Mouse (Mus musculus) hindbrain, embryonic 12.5 days (tissue): ENCODE results near the gene Cpeb1. TPM values are rescaled to one million over a fixed set of nuclear protein-coding genes. Genes with fewer than 3 reads are reported as not detected.

ENCODE experiments used
- ATAC-seq: fragments of 200-750 bp; cut with Nextera tagmentation; 2 replicates; pipeline ENCODE4 v1.8.0; 2017; ENCODE audit warnings: moderate TSS enrichment; ENCODE audit not compliant: low FRiP score
- H3K27ac ChIP-seq: fragments of 300-500 bp; sonication (generic); 2 replicates; pipeline ENCODE4 v1.5.1; 2016; ENCODE audit warnings: mild to moderate bottlenecking
- H3K27me3 ChIP-seq: fragments of 300-500 bp; sonication (generic); 2 replicates; pipeline ENCODE4 v1.6.1; 2016; ENCODE audit warnings: mild to moderate bottlenecking
- H3K36me3 ChIP-seq: fragments of 300-500 bp; sonication (generic); 2 replicates; pipeline ENCODE4 v1.6.1; 2016; ENCODE audit warnings: mild to moderate bottlenecking
- H3K4me1 ChIP-seq: fragments of 300-500 bp; sonication (generic); 2 replicates; pipeline ENCODE4 v1.6.1; 2016
- H3K4me2 ChIP-seq: fragments of 300-500 bp; sonication (generic); replicated peaks from 2 replicates; pipeline ENCODE4 v1.6.1; 2016; ENCODE audit warnings: mild to moderate bottlenecking
- H3K4me3 ChIP-seq: fragments of 300-500 bp; sonication (generic); 2 replicates; pipeline ENCODE4 v1.5.1; 2016; ENCODE audit warnings: mild to moderate bottlenecking
- H3K9ac ChIP-seq: fragments of 300-500 bp; sonication (generic); 2 replicates; pipeline ENCODE4 v1.6.1; 2016; ENCODE audit warnings: mild to moderate bottlenecking, moderate library complexity
- H3K9me3 ChIP-seq: fragments of 300-500 bp; sonication (generic); replicated peaks from 2 replicates; pipeline ENCODE4 v1.6.1; 2016; ENCODE audit warnings: mild to moderate bottlenecking
- WGBS: fragments of 180-500 bp; shearing (Covaris S2); methylation state at CpG from one replicate; pipeline ENCODE4 v1.1.7; 2016; 5-methylcytosine and 5-hydroxymethylcytosine counted together
- polyA plus RNA-seq: library from polyadenylated mRNA; unstranded; fragments of >200 nt; fragmentation: Nextera tagmentation; extraction: Ambion mirVana; gene quantifications from 2 replicates; pipeline ENCODE4 v1.2.1, GENCODE M21; 2016

The Cpeb1 gene
- polyA plus RNA-seq, 1 experiment from 2014 or later = 2.5 TPM

DNA sequence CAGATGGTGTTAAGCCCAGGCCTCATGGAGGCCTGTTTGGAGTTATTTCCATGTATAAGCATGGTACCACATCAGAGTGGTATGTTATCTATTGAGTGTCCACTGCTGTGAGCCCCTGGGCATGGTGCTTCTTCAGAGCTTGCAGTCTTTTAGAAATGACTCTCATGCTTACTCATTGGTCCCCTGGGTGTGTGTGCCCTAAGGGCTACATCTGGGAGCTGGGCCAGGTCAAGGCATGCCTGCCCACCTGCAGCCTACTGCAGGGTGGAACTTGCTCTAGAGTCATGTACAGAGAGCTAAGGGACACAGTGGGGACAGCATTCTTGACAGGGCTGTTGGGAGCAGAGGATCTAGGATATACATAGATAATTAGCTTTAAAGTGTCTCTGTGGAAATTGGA, 143.7 kb downstream of the Cpeb1 start:
- Histone ChIP-seq H3K9me3 (no peaks in the 10 kb centered on the region), H3K27ac (no peak overlapping the region), H3K27me3 (no peaks in the 10 kb centered on the region), H3K36me3 (no peaks in the 10 kb centered on the region), H3K9ac (no peak overlapping the region), H3K4me1 (no peaks in the 10 kb centered on the region), H3K4me2 (no peak overlapping the region), H3K4me3 (no peak overlapping the region)
- ATAC-seq = no peak

DNA sequence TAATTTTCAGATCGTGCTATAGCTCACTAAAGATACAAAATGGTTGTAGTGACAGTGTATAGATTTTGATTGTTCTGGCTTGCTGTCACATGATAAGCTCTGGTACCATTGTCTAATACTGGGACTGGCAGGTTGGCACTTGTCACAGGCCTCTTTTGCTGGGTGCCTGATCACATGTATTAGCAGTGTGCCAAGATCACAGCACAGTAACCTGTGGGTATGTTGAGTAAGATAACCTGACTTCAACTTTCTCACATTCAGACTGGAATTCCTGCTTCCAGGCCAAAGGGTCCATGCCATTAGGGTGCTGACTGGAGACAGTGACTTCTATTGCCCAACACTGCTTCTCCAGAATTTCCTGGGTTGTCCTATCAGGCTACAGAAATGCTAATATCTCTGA, 144.1 kb downstream of the Cpeb1 start:
- no peaks in the 10 kb centered on the region for H3K27me3 ChIP-seq
- no peaks in the 10 kb centered on the region for H3K4me1 ChIP-seq
- H3K9ac ChIP-seq = no peak overlapping the region
- no peak overlapping the region for H3K4me3 ChIP-seq
- WGBS = 93% methylated on average over 1 of the region's 1 CpGs
- no peaks in the 10 kb centered on the region for H3K36me3 ChIP-seq
- no peak overlapping the region for H3K27ac ChIP-seq
- no peaks in the 10 kb centered on the region for H3K9me3 ChIP-seq
- H3K4me2 ChIP-seq = no peak overlapping the region
- no peak for ATAC-seq

DNA sequence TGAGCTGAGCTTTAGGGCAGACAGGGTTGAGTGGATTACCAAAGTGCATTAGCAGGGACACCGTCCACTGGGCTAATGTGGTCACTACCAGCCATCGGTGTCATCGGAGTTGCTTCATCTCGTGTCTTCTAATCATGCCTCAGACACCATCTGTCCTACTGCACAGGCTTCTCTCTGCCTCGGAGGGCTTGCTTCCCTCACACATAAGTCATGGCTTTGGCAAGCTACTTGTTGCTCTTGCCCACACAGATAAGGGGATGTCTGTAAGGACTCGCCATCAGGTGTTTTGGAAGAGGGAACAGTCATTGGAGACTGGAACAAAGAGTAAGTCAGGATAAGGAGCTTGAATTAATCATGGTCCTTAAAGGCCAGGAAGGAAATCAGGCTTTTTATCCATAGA, 146.0 kb downstream of the Cpeb1 start:
- no peaks in the 10 kb centered on the region for H3K9me3 ChIP-seq
- no peaks in the 10 kb centered on the region for H3K27me3 ChIP-seq
- ATAC-seq = no peak
- no peak overlapping the region for H3K4me3 ChIP-seq
- no peak overlapping the region for H3K27ac ChIP-seq
- WGBS = 94% methylated on average over 6 of the region's 6 CpGs
- no peak overlapping the region for H3K9ac ChIP-seq
- H3K4me1 ChIP-seq = no peaks in the 10 kb centered on the region
- H3K36me3 ChIP-seq = no peaks in the 10 kb centered on the region
- no peak overlapping the region for H3K4me2 ChIP-seq

- no peaks in the 10 kb centered on the region for H3K36me3 ChIP-seq
- no peak overlapping the region for H3K4me2 ChIP-seq
- no peaks in the 10 kb centered on the region for H3K27me3 ChIP-seq
- 73% methylated on average over 8 of the region's 8 CpGs for WGBS
- H3K9me3 ChIP-seq = no peaks in the 10 kb centered on the region
- no peak overlapping the region for H3K4me3 ChIP-seq
- no peaks in the 10 kb centered on the region for H3K4me1 ChIP-seq
- H3K27ac ChIP-seq = no peak overlapping the region
- no peak overlapping the region for H3K9ac ChIP-seq
- no peak for ATAC-seq
These were observed 147.5 kb downstream of the Cpeb1 start for GRCm38 (mm10) chr7:81307735-81308134.

GRCm38 (mm10) chr7:81304675-81305074, 150.6 kb downstream of the Cpeb1 start:
- no peak for ATAC-seq
- Histone ChIP-seq H3K9ac (no peak overlapping the region), H3K9me3 (no peaks in the 10 kb centered on the region), H3K4me3 (no peak overlapping the region), H3K4me2 (no peak overlapping the region), H3K27me3 (no peaks in the 10 kb centered on the region; the same call in 1 of the 2 replicates), H3K27ac (no peak overlapping the region), H3K36me3 (no peaks in the 10 kb centered on the region), H3K4me1 (0 out of 2 replicates have a peak, but pooled peaks cover 5% of the 10 kb centered on the region)
- 94% methylated on average over 5 of the region's 5 CpGs for WGBS

- Histone ChIP-seq H3K36me3 (no peaks in the 10 kb centered on the region), H3K27ac (no peak overlapping the region), H3K27me3 (no peaks in the 10 kb centered on the region; the same call in 1 of the 2 replicates), H3K4me3 (no peak overlapping the region), H3K9ac (no peak overlapping the region), H3K9me3 (no peaks in the 10 kb centered on the region), H3K4me2 (no peak overlapping the region), H3K4me1 (0 out of 2 replicates have a peak, but pooled peaks cover 5% of the 10 kb centered on the region)
- ATAC-seq = no peak
- WGBS = 70% methylated on average over 5 of the region's 5 CpGs
These were observed 151.2 kb downstream of the Cpeb1 start for GRCm38 (mm10) chr7:81304100-81304499.

DNA sequence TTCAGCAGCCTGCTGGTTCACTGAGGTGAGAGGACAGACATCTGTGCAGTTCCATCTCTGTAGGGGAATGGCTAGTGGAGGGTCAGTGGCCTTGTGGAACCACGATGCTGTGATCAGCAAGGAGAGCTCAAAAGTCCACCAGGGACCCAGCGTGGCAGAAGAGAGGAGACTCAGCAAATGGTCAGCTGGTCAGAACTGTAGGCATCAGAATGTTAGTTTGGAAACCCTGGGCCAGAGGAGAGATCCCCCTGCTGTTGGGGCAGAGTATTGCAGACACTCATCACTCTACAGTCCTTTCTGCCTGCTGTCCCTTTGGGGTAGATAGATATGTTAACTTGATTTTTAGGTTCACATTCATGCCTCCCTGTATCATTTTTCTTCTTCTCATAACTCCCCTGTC, 151.6 kb downstream of the Cpeb1 start:
- Histone ChIP-seq H3K27ac (no peak overlapping the region), H3K4me1 (0 out of 2 replicates have a peak, but pooled peaks cover 5% of the 10 kb centered on the region), H3K9me3 (no peaks in the 10 kb centered on the region), H3K36me3 (no peaks in the 10 kb centered on the region), H3K4me3 (no peak overlapping the region), H3K4me2 (no peak overlapping the region), H3K27me3 (no peaks in the 10 kb centered on the region; the same call in 1 of the 2 replicates), H3K9ac (no peak overlapping the region)
- ATAC-seq = no peak
- 97% methylated on average over 2 of the region's 2 CpGs for WGBS

- H3K36me3 ChIP-seq = no peaks in the 10 kb centered on the region
- WGBS = 52% methylated on average over 7 of the region's 7 CpGs
- 0 out of 2 replicates have a peak, but pooled peaks cover 5% of the 10 kb centered on the region for H3K4me1 ChIP-seq
- H3K4me2 ChIP-seq = no peak overlapping the region
- no peak overlapping the region for H3K4me3 ChIP-seq
- no peak for ATAC-seq
- H3K27ac ChIP-seq = no peak overlapping the region
- H3K9me3 ChIP-seq = no peaks in the 10 kb centered on the region
- no peak overlapping the region for H3K9ac ChIP-seq
- H3K27me3 ChIP-seq = no peaks in the 10 kb centered on the region; the same call in 1 of the 2 replicates
These were observed 153.9 kb downstream of the Cpeb1 start for GRCm38 (mm10) chr7:81301323-81301722.

DNA sequence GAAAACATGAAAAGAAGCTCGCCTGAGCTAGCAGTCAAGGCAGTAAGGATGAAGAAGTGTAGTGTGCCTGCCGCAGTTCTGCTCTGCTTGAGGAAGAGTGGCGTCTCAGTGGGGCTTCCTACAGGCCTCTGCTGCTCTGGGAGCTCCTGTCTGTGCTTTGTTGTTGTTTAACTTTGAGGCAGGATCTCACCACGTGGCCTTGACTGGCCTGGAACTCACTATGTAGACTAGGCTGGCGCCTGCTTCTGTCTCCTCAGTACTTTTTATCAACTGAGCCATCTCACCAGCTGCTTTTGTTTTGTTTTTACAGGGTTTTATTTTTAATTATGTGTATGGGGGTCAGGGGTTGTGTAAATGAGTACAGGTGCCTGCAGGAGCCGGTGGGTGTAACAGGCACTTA, 157.1 kb downstream of the Cpeb1 start:
- Histone ChIP-seq H3K9ac (no peak overlapping the region), H3K4me1 (0 out of 2 replicates have a peak, but pooled peaks cover 5% of the 10 kb centered on the region), H3K27me3 (no peaks in the 10 kb centered on the region; the same call in 1 of the 2 replicates), H3K9me3 (no peaks in the 10 kb centered on the region), H3K36me3 (no peaks in the 10 kb centered on the region), H3K4me2 (no peak overlapping the region), H3K4me3 (no peak overlapping the region), H3K27ac (no peak overlapping the region)
- 34% methylated on average over 6 of the region's 6 CpGs for WGBS
- no peak for ATAC-seq

Other genes starting within 250 kb of the Cpeb1 start
- gene Pde8a, start 241.9 kb downstream of the Cpeb1 start, polyA plus RNA-seq = 4.1 and 4.2 TPM in 2 replicates
- 779 and 914 TPM in 2 replicates for gene Rps17, start 110.2 kb downstream of the Cpeb1 start, polyA plus RNA-seq
- 73.3 and 75.0 TPM in 2 replicates for gene Ap3b2, start 38.5 kb upstream of the Cpeb1 start, polyA plus RNA-seq
- not detected in 2 replicates for gene BC048679, start 42.8 kb upstream of the Cpeb1 start, polyA plus RNA-seq
- 0.46 and 0.53 TPM in 2 replicates for gene Fsd2, start 111.5 kb upstream of the Cpeb1 start, polyA plus RNA-seq
- 7.8 and 7.9 TPM in 2 replicates for gene Whamm, start 115.8 kb upstream of the Cpeb1 start, polyA plus RNA-seq